Mouse (Mus musculus): ENCODE measurements at regions not wholly inside any gene's neighbourhood (a gene's known extent, or its start where the extent isn't known, plus 50 kb on each side); places are given as distances from the start of the nearest gene placed in this dataset.
A peak's percentile ranks its signal among the peaks of the same experiment; 100 is the strongest.

GRCm38 (mm10) chr3:137728689-137729088 is 57.4 kb downstream of the Gm21962 start:
- no peak for DNase-seq (ENCODE audit: low spot score)

GRCm38 (mm10) chr3:137729421-137729820 is 58.1 kb downstream of the Gm21962 start:
- DNase-seq (ENCODE audit: low spot score), result no peak

- DNase-seq (ENCODE audit: low spot score), result no peak
These were observed 66.0 kb downstream of the Gm21962 start for GRCm38 (mm10) chr3:137737222-137737800.

- no peak for DNase-seq (ENCODE audit: low spot score)
These were observed 70.2 kb downstream of the Gm21962 start for GRCm38 (mm10) chr3:137741528-137741927.

- DNase-seq (ENCODE audit: low spot score), result no peak
These were observed 70.8 kb downstream of the Gm21962 start for GRCm38 (mm10) chr3:137742119-137742518.

GRCm38 (mm10) chr3:137751732-137752260 is 80.5 kb downstream of the Gm21962 start:
- no peak for DNase-seq (ENCODE audit: low spot score)

- DNase-seq (ENCODE audit: low spot score), result peak; percentile 63
These were observed 81.3 kb downstream of the Gm21962 start for GRCm38 (mm10) chr3:137752447-137753256.

GRCm38 (mm10) chr3:137753257-137753654 is 81.9 kb downstream of the Gm21962 start:
- DNase-seq (ENCODE audit: low spot score), result no peak

- no peak for DNase-seq (ENCODE audit: low spot score)
These were observed 84.1 kb downstream of the Gm21962 start for GRCm38 (mm10) chr3:137755391-137755790.

- no peak for DNase-seq (ENCODE audit: low spot score)
These were observed 91.0 kb downstream of the Gm21962 start for GRCm38 (mm10) chr3:137762213-137762884.

- no peak for DNase-seq (ENCODE audit: low spot score)
These were observed 92.1 kb downstream of the Gm21962 start for GRCm38 (mm10) chr3:137763406-137763805.

GRCm38 (mm10) chr3:137768627-137769026 is 95.7 kb upstream of the H2afz start:
- no peak for DNase-seq (ENCODE audit: low spot score)

GRCm38 (mm10) chr3:137775076-137775849 is 89.0 kb upstream of the H2afz start:
- no peak for DNase-seq (ENCODE audit: low spot score)

GRCm38 (mm10) chr3:137778113-137778512 is 86.2 kb upstream of the H2afz start:
- no peak for DNase-seq (ENCODE audit: low spot score)

GRCm38 (mm10) chr3:137780029-137780428 is 84.3 kb upstream of the H2afz start:
- DNase-seq (ENCODE audit: low spot score), result no peak

GRCm38 (mm10) chr3:137782836-137783235 is 81.5 kb upstream of the H2afz start:
- DNase-seq (ENCODE audit: low spot score), result no peak

GRCm38 (mm10) chr3:137783937-137784911 is 80.1 kb upstream of the H2afz start:
- no peak for DNase-seq (ENCODE audit: low spot score)

- DNase-seq (ENCODE audit: low spot score), result no peak
These were observed 79.1 kb upstream of the H2afz start for GRCm38 (mm10) chr3:137785224-137785623.

GRCm38 (mm10) chr3:137785871-137786270 is 78.4 kb upstream of the H2afz start:
- no peak for DNase-seq (ENCODE audit: low spot score)

GRCm38 (mm10) chr3:137789671-137790070 is 74.6 kb upstream of the H2afz start:
- DNase-seq (ENCODE audit: low spot score), result no peak

GRCm38 (mm10) chr3:137790340-137790739 is 73.9 kb upstream of the H2afz start:
- no peak for DNase-seq (ENCODE audit: low spot score)
